Mouse (Mus musculus): ENCODE data around the gene Gm10778.
A peak's percentile ranks its signal among the peaks of the same experiment; 100 is the strongest.

Gene Gm10778

DNA sequence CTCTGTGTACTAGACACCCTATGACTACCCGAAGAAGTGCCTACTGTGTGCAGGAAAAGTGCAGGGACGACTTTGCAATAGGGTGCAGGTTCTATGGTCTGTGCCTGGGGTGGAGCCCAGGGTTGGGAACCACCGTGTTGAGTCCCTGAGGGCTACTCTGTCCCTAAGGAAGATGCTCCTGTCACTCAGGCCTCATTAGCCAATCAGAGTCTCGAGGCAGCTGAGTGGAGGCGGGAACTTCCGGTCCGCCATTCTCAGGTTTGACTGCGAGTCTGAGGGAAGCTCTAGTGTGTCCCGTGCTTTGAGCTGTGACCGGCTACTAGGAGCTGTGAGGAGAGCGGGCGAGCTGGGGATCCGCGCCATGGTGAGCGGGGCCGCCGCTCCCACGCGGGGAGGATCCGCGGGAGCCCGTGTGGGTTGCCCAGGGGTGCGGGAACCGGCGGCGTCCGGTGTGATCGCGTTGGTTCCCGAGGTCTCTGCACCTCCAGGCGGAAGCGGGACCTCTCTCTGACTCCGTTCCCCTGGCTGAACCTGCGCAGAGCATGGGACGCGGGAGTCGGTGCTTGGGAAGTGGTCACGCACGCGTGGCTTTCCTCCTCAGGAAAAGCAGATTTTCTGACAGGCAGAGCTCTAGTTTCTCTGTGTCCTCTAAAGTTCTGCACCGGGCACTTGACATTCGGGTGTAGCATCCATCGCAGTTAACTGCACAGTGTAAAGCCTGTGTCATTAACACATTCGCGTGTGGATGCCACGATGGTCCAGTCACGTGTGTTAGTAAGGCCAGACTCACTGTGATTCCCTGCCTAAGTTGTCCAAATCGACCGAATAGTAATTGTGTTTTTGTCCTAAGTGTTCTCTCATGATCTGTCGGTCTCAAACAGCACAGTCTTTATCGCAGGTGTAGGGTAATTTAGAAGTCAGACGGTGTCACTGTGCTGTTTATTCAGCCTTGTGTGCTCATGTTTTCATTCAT lies at the start of gene Gm10778:
Gm10778 (plus strand) TSS at position 257 of the 973 bp plus-strand sequence.
- peak; percentile 93 for DNase-seq (ENCODE audit: low read depth, low spot score)

DNA sequence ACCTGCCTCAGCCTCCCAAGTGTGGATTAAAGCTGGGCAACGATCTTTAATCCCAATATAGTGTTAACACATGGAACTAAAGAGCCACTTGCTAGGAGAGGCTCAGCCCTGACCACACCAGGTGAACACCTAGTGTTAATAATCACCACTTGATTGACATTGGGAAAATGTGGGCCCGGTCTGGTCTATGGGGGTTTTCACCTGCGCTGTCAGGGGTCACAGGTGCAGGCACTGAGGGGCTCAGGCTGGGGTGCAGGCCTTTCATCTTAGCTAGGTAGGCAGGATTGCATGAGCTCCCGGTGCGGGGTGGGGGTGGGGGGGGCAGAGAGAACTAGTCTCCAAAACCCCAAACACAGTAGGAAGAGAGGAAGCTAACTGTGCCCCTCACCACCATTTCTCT lies 49.2 kb upstream of the Gm10778 start:
- DNase-seq (ENCODE audit: low read depth, low spot score), result no peak

DNA sequence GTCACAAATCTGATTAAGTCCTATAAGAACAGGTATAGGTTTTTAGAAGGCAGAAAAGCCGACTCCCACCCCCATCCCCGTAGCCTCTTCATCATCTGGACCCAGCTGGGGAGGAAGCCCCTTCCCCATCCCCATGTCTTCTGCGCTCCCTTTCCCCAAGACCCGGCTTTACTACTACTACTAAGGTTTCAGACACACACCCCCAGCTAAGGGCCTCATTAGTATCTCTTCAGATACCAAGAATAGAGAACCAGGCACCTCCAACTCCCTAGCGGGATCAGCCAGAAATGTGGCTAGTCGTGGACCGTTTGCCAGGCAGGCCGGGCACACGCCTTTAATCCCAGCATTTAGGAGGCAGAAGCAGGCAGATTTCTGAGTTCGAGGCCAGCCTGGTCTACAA lies 48.8 kb upstream of the Gm10778 start:
- no peak for DNase-seq (ENCODE audit: low read depth, low spot score)

DNA sequence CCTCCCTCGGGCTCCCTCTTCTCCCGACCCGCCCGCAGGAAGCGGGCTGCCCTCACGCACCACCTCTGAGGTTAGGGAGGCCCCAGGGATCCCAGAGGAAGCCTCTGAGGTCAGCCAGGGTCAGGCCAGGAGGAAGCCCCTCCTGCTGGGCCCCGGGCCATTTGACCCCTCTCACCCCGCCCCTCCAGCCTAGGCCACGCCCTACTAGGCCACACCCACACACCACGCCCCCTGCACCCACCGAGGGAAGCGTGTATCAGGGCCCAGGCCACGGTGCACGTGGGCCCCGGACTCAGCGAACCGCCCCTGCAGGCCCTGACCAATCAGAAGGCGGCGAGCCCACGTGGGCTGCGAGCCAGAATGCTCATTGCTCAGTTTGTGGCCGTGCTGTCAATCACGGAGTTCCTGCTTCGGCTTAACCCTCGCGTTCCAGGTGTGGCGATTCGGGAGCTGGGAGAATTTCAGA lies 48.1 kb upstream of the Gm10778 start, which contains the start of gene Tle6:
Tle6 (minus strand) TSS at position 336 of the 466 bp plus-strand sequence.
- DNase-seq (ENCODE audit: low read depth, low spot score), result peak; percentile 99

DNA sequence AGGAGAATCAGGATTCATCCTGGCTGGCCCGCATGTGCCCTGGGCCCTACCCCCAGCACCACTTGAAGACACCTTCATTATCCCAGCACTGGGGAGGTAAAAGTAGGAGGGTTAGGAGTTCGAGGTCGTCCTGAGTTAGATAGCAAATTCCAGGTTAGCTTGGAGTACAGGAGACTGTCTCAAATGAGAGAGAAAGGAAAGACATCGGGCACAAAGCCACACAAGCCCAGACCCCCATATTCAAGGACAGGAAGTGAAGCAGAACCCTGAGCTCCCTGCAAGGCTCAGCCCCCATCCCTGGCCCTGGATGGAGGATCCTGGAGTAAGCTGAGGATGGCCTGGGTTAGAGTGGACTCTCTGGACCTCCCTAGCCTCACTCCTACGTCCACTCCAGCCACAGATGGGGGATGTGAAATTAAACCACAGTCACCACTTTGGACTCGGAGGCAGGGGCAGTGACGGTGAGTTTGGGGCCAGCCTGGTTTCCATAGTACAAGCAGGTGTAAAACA lies 47.4 kb upstream of the Gm10778 start:
- no peak for DNase-seq (ENCODE audit: low read depth, low spot score)

DNA sequence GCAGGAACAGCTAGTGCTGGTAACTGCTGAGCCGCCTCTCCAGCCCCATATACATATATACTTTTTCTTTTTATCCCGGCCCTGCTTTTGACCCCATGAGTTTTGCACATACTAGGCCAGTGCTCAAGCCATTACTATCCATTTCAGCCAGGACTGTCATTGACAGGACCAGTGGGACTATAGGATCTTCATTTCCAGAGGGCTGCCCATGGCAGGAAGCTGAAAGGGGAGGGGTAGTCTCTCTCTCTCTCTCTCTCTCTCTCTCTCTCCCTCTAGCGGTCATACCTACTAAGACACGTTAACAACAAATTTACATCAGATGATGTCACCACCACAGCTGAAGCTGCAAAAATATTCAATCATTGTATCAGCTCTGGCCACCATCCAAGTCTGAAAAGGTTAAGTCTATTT lies 46.1 kb upstream of the Gm10778 start:
- DNase-seq (ENCODE audit: low read depth, low spot score), result peak; percentile 85

DNA sequence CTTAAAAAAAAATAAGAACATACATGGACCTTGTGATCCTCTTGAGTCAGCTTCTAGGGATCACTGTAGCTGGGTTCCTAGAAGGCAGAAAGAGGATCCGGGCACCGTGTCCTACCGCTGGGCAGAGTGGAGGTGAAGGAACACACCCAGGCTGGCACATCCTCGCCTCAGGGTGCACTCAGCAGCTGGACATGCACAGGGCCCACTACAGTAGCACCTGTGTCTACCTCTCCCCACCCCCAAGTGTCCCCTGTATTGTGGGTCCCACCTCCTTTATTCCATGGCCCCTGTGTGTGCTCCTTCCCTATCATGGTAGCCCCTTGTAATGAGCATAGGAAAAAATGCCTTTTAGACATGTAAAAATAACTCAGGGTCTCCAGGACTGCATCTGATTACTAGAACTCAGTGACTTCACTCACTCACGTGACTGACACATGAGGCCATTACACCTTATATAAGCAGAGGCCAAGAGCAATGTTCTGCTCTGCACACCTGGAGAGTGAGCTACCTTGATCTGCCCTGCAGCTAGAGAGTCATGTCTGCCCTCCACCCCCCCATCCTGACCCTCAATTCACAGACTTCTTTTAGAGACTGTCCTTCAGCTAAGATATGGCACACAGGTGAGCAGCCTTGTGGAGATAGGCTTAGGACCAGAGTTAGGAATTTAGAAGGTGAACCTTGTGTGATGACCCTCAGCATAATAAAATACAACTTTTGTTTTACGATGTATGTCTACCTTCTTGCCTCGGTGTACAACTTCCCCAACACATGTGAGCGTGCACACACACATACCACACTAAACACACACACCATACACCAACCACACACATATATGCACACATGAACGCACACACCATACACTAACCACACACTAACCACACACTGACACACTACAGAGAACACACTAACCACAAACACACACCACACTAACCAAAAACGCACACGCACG lies 44.6 kb upstream of the Gm10778 start:
- DNase-seq (ENCODE audit: low read depth, low spot score), result no peak

DNA sequence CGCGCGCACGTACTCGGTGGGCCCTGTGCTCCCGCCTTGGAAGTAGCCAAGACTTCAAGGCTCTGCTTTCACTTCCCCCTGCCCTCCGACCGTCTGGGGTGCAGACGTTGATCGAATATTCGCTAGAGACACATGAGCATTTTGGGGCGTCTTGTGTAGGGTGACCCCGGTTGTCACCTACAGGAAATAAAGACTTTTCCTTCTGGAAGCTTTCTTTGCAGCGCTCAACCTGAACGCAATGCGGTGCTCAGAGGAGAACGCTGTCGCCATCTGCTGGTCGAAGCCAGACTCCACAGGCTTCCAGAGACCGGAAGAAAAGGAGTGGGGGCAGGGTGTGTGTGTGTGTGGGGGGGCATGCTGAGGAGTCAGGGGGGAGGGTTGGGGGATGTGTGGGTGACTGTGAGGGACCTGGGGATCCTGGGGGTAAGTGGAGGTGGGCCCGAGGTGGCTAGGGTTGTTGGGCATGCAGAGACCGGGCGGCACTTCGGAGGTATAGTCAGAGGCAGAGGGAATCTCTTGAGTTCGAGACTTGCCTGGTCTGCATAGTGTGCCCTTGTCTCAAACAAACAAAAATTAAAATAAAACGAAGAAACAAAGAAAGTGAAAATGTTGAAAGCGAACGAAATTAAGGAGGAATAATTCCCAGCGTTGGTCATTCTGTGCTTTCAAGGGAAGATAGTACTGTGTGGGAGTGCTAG lies 43.7 kb upstream of the Gm10778 start:
- DNase-seq (ENCODE audit: low read depth, low spot score), result peak; percentile 94

DNA sequence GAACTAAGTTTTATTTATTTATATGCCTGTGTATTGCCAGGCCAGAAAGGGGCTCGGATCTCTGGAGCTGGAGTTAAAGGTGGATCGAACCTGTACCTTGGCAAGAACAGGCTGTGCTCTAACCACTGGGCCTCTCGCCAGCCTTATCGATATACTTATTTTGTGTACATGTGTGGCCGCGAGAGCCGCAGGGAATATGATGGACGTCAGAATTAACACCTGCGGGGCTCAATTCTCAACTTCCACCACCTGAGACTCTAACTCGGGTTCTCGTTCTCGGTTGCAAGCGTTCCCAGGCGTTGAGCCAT lies 43.2 kb upstream of the Gm10778 start:
- DNase-seq (ENCODE audit: low read depth, low spot score), result no peak

DNA sequence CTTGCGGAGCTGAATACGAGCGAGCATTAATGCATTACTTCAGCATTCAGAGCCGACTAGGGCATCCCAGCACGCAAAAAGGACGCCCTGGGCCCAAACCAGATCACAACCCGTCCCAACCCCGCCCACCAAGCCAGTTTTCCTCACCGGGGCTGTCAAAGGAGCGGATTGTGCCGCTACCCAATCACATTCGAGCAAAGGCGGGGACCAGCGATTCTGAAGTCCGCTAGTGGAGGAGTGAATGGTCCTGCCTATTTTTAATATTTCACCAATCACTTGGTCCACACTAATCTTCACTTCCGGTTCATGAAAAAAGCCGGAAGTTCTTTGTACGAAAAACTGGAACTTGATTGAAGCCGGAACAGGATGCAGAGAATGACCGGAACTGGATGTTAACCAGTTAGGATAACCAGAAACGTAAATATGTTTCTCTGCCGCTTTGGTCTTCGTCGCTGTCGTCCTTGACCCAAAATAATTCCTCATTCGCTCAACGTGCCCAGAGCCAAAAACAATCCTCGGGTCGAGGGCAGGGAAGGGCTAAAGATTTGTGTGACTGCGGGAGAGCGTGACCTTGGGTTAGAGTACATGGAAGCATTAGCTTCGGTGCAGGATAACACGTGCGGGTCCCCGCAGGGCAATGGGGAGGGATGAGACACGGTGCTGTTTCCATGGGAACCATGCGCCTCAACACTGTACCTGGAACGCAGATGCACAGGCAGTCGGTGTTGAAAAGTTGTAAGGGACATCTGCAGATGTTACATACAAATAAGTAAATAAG lies 42.7 kb upstream of the Gm10778 start, which contains the start of gene BC025920:
BC025920 (plus strand) TSS at position 297 of the 778 bp plus-strand sequence.
- peak; percentile 99 for DNase-seq (ENCODE audit: low read depth, low spot score)

DNA sequence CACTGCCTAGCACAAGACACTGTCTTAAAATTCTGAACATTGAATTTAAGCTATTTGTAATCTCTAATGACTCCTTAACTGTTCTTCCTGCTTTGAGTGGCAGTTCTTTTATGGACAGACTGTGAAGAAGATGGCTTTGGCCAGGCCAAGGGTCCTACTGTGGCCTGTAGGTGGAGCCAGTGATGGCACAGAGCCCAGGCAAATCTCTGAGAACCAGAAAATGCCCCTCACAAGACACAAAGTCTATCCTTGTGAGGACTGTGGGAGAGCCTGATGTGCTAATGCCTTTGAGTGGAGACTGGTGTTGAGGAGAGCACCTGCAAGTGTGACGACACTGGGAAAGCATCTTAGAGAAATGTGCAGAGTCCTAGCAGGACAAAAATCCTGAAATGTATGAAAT lies 40.6 kb upstream of the Gm10778 start:
- peak; percentile 44 for DNase-seq (ENCODE audit: low read depth, low spot score)

DNA sequence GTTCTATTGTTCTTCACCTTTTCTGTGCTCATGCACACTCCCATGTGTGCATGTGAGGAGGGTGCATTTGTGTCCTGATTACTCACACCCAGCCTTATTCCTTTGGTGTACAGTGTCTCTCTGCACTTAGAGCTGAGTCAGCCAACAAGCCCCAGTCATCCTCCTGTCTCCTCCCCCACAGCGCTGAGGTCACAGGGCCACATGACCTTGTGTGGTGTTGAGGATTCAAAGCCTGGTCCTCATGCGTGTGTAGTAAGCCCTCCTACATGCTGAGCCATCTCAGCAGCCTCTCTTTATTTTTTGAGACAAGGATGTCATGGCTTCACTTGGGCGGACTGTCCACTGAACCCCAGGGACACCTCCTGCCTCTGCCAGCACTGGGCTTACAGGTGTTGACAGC lies 36.1 kb upstream of the Gm10778 start:
- no peak for DNase-seq (ENCODE audit: low read depth, low spot score)

DNA sequence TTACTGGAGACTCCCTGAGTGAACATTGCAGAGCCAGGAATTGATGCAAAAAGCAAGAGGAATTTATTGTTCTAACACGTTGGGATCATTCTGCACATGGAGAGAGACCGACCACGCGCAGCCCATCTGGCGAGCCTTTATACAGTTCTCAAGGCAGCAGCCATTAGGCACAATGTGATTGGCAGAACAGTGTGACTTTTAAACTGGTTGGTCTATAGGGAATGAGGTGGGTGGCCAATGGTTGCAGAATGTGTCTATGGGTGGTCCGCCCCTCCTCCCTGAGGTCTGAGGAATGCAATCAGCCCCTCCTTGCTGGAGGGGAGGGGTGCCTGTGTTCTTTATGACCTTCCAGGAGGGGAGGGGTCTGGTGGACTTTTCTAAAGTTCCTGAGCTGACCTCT lies 33.4 kb upstream of the Gm10778 start:
- no peak for DNase-seq (ENCODE audit: low read depth, low spot score)

DNA sequence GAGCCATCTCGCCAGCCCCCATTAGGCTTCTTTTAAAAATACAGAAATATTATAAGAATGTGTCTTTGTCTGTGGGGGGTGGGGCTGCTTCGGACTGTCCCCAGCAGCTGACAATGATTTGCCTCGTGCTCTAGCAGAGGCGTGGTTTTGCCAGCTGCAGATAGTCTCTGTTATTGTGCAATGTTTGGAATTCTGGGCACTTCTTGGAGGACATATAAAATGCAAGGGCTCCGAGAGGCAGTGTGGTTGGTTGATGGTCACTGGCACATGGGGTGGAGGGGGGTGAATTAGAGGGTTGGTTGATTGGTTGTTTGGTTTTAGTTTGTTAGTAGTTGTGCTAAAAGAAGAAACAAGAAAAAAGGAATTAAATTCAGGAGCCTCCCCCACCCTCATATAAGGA lies 28.9 kb upstream of the Gm10778 start:
- no peak for DNase-seq (ENCODE audit: low read depth, low spot score)

DNA sequence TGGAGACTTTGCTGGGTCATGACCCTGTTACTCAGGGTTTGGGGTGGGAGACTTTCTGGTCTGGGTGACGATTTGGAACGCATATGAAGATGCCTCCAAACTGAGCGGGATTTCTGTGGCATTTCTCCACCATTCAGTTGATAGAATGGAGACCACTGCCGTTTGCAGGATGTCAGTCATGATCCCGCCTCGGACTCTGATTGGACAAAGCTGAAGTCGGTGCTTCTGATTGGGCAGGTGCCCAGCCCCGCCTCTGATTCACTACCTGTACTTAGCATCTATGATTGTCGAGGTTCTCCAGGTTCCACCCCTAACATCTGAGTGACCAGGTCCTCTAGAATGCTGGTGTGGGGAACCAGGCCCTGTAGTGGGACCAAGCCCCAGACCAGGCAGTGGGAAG lies 28.1 kb upstream of the Gm10778 start:
- no peak for DNase-seq (ENCODE audit: low read depth, low spot score)

DNA sequence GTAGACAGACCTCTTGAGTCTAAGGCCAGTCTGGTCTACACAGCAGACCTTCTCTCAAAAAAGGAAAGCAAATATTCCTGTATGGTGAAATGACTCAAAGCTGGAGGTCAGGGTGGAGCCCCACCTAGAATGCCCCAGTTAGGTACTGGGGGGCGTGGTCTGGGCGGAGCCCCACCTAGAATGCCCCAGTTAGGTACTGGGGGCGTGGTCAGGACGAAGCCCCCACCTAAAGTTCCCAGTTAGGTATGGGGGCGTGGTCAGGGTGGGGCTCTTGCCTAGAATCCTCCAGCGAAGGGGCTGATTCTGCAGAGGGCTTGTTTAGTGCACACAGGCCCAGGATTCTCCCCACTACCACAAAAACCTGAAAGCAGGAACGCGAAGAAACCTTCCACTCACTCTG lies 25.4 kb upstream of the Gm10778 start:
- peak; percentile 36 for DNase-seq (ENCODE audit: low read depth, low spot score)

DNA sequence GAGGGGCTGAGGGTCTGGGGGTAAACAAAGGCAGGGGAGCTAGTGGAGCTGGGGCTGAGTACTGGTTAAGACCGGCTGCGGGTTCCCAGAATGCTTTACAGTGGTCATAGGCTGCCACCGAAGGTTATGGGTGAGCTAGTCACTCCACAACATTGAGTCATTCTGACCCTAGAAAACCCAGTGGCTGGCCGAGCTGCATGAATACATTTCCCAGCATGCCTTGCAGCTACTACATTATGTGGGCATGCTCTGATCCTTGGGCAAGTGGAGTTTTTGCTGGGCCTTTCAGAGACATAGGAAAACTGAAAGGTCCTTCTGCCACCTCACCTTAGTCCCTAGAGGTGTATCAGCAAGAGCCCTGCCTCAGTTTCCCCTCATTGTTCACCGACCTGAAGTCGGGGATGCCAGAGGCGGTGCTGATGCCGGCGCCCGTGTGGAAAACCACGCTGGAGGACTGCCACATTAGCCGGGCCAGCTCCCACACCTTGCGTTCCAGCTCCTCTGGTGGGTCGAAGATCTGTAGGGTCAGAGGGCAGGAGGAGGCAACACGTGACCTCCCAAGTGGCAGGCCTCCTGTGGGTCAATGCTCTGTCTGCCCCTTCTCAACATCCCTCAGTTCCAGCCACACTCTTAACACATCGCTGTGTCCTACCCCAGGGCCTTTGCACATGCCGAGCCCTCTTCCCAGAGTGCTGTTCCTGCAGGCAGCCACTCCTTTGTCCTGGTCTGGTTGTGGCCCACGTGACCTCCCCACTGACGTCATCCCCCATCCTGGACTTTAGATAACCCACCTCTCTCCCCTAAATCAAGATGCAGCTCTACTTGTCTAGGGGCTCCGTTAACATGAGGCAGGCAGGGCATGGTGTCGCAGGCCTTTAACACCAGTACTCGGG lies 22.5 kb upstream of the Gm10778 start:
- DNase-seq (ENCODE audit: low read depth, low spot score), result peak; percentile 68

DNA sequence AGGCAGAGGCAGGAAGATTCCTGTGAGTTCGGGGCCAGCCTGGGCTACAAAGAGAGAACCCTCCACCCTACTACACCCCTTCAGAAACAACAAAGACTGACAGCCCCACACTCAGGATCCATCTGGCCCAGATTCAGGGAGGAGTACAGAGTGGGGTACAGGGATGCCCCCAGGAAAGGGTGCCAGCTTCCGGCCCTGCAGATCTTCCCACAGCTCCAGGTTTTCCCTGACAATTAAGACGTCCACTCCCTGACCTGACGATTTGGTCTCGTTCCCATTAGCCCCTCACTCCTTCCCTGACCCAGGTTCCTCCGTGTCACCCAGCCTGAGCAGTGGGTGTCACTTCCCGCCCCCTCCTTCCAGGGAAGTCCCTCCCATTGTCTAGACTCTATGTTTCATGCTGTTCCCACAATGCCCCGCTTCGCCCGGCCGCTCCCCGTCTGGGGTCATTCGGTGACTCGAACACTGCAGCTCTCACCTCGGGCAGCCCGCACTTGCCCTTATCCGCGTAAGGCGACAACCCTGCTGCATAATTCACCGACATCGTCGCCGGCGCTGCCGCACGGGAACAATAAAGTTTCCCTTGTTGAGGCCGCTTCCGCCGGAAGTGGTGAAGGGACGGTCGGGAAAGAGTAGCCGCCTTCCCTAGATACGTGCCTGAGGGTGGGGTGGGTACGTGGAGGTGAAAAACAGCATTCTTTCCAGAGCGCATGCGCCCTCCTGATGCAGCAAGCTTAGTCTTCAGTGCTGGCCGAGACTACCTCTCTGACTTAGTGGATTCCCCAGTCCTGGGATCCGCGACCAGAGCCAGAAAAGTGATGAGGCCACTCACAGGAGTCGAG lies 21.6 kb upstream of the Gm10778 start, which contains the start of gene Sirt6:
Sirt6 (minus strand) TSS at position 804 of the 842 bp plus-strand sequence.
- peak; percentile 97 for DNase-seq (ENCODE audit: low read depth, low spot score)

All from A20 (cell line).